Mouse (Mus musculus): ENCODE results near the gene Lpar1. TPM values are rescaled to one million over a fixed set of nuclear protein-coding genes. Genes with fewer than 3 reads are reported as not detected.
A peak's percentile ranks its signal among the peaks of the same experiment; 100 is the strongest.

The Lpar1 gene
- polyA plus RNA-seq, 1 experiment: 0.09 TPM

DNA sequence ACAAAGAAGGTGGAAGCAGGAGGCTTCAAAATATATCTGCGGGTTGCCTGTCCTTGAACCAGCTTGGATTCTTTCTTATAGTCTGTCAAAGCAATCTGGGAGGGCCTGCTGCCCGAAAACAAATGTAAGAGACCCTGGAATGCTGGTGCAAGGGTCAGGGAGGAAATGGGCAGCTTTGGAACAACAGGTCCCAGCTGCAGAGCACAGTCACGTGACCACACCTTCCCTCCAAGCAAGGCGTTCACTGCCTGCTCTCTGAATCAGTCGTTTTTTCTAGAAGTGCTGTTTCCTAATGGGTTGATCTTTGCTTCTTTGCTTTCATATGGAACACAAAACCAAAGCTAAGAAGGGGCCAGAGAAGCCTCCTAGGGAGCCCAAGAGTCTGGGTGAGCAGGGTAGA, 111.4 kb downstream of the Lpar1 start:
- Histone ChIP-seq H3K36me3 (replicated peaks; ENCODE audit: low read length) (peaks cover 1% of the 10 kb centered on the region), H3K9me3 (no peaks in the 10 kb centered on the region), H3K27me3 (replicated peaks) (no peaks in the 10 kb centered on the region), H3K4me3 (replicated peaks) (no peak overlapping the region), H3K4me1 (peaks cover 20% of the 10 kb centered on the region)
- TF ChIP-seq FLI1 (IDR thresholded peaks at IDR 0.05; ENCODE audit: low read length) (no peak), GATA1 (IDR thresholded peaks at IDR 0.05; ENCODE audit: borderline replicate concordance, low read length) (no peak)

DNA sequence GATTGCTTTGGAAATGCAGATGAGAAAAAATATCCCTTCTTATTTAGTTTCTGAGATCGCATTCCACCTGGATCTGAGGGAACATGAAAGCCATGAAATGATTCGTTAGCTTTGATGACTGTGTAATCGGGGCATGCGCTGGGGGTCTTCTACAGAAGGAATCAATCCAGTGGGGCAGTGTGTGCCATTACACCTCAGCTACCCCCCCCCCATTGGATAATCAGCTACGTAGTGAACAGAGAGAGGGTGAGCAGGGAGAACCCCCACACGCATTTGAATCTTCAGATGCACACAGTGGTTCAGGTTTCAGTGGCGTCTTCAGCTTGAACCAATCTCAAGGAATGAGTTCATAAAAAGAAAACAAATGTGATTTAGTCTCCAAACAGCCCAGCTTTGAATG, 115.0 kb downstream of the Lpar1 start:
- Histone ChIP-seq H3K27me3 (replicated peaks) (no peaks in the 10 kb centered on the region), H3K9me3 (no peaks in the 10 kb centered on the region), H3K36me3 (replicated peaks; ENCODE audit: low read length) (peaks cover 3% of the 10 kb centered on the region), H3K4me1 (peaks cover 23% of the 10 kb centered on the region), H3K4me3 (replicated peaks) (no peak overlapping the region)
- TF ChIP-seq FLI1 (IDR thresholded peaks at IDR 0.05; ENCODE audit: low read length) (no peak), GATA1 (IDR thresholded peaks at IDR 0.05; ENCODE audit: borderline replicate concordance, low read length) (no peak)

DNA sequence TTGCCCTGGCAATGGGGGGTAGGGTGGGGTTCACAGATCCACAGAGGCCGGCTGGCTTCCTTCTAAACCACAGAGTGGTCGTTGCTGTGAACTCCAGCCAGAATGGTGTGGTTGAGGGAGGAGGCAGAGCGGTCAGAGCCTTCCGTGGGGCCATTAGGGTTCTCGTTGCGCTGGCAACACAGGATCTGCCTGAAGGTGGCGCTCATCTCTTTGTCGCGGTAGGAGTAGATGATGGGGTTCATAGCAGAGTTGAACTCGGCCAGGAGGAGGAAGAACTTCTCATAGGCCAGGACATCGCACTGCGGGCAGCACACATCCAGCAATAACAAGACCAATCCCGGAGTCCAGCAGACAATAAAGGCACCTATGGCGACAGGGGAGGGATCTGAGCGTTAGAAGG, 116.4 kb downstream of the Lpar1 start:
- H3K4me1 ChIP-seq: peaks cover 23% of the 10 kb centered on the region

DNA sequence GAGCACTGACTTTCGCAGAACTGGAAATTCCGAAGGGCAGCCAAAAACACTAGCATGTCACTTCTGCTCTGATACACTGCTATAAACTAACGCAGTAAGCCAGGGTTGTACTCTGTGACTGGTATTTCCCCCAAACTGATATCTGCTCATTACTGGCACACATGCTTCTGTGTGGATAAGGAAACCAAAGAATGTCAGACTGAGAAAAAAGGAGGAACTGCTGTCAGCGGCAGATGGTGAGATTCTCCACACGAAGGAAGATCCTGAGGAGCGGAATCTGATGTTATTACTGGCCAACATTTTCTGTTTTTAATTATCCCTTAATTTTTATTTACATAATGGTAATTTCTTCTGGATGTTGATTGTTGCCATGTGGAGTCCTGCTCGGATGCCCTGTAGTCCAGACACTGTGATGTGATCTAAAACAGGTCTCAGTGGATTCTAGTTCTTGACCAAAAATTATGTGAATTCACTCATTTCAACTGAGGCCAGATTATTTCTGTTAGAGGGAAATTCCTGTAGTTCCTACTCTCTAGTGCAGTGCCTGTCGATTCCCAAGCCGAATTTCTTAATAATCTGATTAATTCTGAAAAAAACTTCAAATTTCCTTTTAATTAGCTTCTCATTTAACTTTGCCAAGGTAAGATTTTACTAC, 130.3 kb downstream of the Lpar1 start:
- TF ChIP-seq GATA1 (IDR thresholded peaks at IDR 0.05; ENCODE audit: borderline replicate concordance, low read length) (no peak), FLI1 (IDR thresholded peaks at IDR 0.05; ENCODE audit: low read length) (no peak)
- peaks cover 4% of the 10 kb centered on the region for H3K36me3 ChIP-seq (replicated peaks; ENCODE audit: low read length)
- peaks cover 43% of the 10 kb centered on the region for H3K4me1 ChIP-seq
- peaks cover 5% of the 10 kb centered on the region for H3K9me3 ChIP-seq
- peak overlapping the region; percentile 70 for H3K4me3 ChIP-seq (replicated peaks)
- no peaks in the 10 kb centered on the region for H3K27me3 ChIP-seq (replicated peaks)

More for the DNA sequence above, 116.4 kb downstream of the Lpar1 start:
- TF ChIP-seq FLI1 (IDR thresholded peaks at IDR 0.05; ENCODE audit: low read length) (no peak), GATA1 (IDR thresholded peaks at IDR 0.05; ENCODE audit: borderline replicate concordance, low read length) (no peak)
- Histone ChIP-seq H3K27me3 (replicated peaks) (no peaks in the 10 kb centered on the region), H3K36me3 (replicated peaks; ENCODE audit: low read length) (peaks cover 3% of the 10 kb centered on the region), H3K9me3 (no peaks in the 10 kb centered on the region), H3K4me3 (replicated peaks) (no peak overlapping the region)

DNA sequence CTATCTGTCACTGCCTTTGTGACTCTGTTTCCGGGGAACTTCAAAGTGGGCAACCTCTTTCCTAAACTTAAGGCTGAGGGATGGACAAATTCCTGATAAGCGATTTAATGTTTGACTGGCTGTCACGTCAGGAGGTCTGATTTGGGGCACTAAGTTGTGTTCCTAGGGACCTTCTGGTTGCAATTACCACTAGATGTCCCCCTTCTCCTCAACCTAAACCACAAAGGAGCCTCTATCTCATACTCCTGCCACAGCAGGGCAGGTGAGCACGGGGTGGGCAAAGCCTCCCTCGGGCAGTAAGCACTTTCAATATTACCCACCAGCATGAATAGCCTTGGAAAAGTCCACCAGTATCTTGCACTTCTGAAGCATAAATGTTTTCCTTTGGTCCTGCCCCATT, 134.5 kb downstream of the Lpar1 start:
- Histone ChIP-seq H3K9me3 (peaks cover 5% of the 10 kb centered on the region), H3K27me3 (replicated peaks) (no peaks in the 10 kb centered on the region)

DNA sequence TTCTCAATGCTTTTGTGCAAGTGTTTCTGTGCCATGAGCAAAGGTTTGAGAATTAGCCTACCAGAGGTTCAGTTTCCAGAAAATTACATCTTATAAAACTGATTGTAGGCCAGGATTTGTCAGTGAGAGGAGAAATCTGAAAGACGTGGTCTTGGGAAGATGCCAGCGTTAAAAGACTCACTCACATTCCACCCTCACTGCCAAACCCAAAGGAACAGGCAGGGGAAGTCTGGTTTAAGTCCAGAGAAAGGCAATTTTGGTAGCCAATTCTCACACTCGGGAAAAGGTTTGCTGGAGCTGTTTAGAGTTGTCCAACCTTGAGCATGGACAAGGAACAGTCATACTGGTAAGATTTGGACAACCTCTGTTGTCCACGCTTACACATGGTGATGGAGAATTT, 136.4 kb downstream of the Lpar1 start:
- TF ChIP-seq GATA1 (IDR thresholded peaks at IDR 0.05; ENCODE audit: borderline replicate concordance, low read length) (no peak), FLI1 (IDR thresholded peaks at IDR 0.05; ENCODE audit: low read length) (no peak)
- Histone ChIP-seq H3K36me3 (replicated peaks; ENCODE audit: low read length) (peaks cover 4% of the 10 kb centered on the region), H3K27me3 (replicated peaks) (no peaks in the 10 kb centered on the region), H3K9me3 (peaks cover 5% of the 10 kb centered on the region), H3K4me3 (replicated peaks) (no peak overlapping the region), H3K4me1 (peaks cover 47% of the 10 kb centered on the region)

More for the DNA sequence above, 134.5 kb downstream of the Lpar1 start:
- H3K4me3 ChIP-seq (replicated peaks): peak overlapping the region; percentile 42
- peaks cover 4% of the 10 kb centered on the region for H3K36me3 ChIP-seq (replicated peaks; ENCODE audit: low read length)
- no peak for TF ChIP-seq FLI1 (IDR thresholded peaks at IDR 0.05; ENCODE audit: low read length)
- TF ChIP-seq GATA1 (IDR thresholded peaks at IDR 0.05; ENCODE audit: borderline replicate concordance, low read length): no peak
- H3K4me1 ChIP-seq: peaks cover 48% of the 10 kb centered on the region

DNA sequence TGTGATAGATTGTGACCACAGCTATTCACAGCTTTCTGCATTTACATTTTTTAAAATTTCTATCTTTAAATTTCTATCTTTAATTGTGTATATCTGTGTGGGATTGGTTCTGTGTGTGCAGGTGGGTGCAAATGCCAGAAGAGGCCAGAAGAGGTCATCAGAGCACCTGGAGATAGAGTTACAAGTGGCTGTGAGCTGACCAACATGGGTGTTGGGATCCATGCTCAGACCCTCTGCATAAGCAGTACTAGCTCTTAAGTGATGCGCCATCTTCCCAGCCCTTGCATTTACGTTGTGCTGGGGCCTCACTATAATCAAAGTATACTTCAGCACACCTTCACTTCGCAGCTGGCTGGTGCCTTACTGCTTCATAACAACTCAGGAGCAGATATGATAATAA, 138.2 kb downstream of the Lpar1 start:
- Histone ChIP-seq H3K9me3 (no peaks in the 10 kb centered on the region), H3K27me3 (replicated peaks) (no peaks in the 10 kb centered on the region), H3K4me1 (peaks cover 47% of the 10 kb centered on the region), H3K4me3 (replicated peaks) (peak overlapping the region; percentile 42), H3K36me3 (replicated peaks; ENCODE audit: low read length) (no peaks in the 10 kb centered on the region)
- TF ChIP-seq GATA1 (IDR thresholded peaks at IDR 0.05; ENCODE audit: borderline replicate concordance, low read length): no peak
- no peak for TF ChIP-seq FLI1 (IDR thresholded peaks at IDR 0.05; ENCODE audit: low read length)

DNA sequence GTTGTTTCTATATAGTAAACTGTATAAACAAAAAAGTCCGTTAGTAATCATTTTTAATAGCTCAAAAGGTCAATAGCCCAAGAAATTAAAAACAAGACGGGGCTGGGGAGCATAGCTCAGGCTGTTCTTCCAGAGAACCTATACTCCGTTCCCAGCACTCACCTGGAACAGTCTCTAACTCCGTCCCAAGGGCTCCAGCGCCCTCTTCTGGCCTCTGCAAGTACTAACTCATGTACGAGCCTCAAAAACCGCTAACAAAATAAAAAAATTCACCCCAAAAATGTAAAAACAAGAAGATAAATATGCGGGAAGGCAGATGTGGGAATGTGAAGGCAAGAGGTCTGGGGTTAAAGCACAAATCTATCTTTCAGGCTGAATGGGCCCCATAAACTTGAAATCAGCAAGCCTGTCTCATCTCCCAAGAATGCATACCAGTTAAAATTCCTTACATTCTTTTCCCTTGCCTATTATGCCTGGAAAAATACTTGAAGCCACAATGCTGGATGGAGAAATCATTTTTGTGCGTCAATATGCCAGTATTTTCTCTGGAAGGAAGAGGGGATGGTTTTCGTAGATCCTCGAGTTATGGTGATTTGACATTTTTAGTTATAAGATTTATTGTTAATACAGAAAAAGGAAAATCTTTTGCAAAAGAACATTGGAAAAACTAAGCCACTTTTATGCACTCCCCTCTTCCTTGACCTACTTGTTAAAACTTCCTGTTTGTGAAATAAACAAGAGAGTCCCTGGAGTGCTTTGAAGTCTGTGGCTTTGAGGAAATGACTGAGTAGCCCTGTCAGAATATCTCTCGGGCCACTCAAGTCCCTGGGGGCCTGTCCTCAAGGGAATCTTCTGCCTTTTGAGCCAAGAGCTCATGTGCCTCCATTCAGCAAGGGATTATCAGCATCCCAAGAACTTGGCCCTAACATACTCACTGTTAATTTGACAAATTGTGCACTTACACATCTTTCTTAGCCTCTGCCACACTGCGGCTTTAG, 140.2 kb downstream of the Lpar1 start:
- Histone ChIP-seq H3K4me1 (peaks cover 35% of the 10 kb centered on the region), H3K27me3 (replicated peaks) (no peaks in the 10 kb centered on the region), H3K4me3 (replicated peaks) (no peak overlapping the region), H3K9me3 (no peaks in the 10 kb centered on the region), H3K36me3 (replicated peaks; ENCODE audit: low read length) (no peaks in the 10 kb centered on the region)
- TF ChIP-seq FLI1 (IDR thresholded peaks at IDR 0.05; ENCODE audit: low read length) (no peak), GATA1 (IDR thresholded peaks at IDR 0.05; ENCODE audit: borderline replicate concordance, low read length) (no peak)

DNA sequence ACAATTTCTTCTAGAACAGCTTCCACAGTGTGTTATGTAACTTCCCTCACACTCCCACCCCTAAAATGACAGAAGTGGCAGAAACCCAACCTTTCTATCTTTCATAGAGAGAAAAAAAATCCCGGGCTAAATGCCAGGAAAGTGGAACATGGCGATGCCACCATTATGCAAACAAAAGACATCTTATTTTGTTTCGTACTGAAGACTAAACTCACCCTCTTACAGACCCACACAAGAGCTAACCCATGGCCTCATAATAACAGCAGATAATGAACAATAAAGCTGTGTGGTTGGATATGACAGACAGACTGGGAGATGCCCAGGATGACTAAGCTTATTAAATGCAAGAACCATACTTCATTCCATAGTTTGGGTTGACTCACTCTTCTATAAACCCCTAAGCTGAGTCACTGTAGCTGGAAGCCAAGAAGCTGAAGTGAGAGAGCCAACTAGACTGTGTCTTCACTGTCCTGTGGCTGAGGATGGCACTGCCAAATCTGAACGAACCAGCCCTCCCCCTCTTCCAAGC, 151.7 kb downstream of the Lpar1 start:
- H3K36me3 ChIP-seq (replicated peaks; ENCODE audit: low read length): no peaks in the 10 kb centered on the region
- H3K27me3 ChIP-seq (replicated peaks): no peaks in the 10 kb centered on the region
- TF ChIP-seq FLI1 (IDR thresholded peaks at IDR 0.05; ENCODE audit: low read length) (no peak), GATA1 (IDR thresholded peaks at IDR 0.05; ENCODE audit: borderline replicate concordance, low read length) (no peak)
- peak overlapping the region; percentile 12 for H3K4me3 ChIP-seq (replicated peaks)
- peaks cover 3% of the 10 kb centered on the region; the same call in 1 of the 2 replicates for H3K9me3 ChIP-seq
- H3K4me1 ChIP-seq: peaks cover 16% of the 10 kb centered on the region

All from megakaryocyte, embryonic 14.5 days (primary cell).